ENCODE assay signal across 19 mouse cellular contexts in the genomic region with DNA sequence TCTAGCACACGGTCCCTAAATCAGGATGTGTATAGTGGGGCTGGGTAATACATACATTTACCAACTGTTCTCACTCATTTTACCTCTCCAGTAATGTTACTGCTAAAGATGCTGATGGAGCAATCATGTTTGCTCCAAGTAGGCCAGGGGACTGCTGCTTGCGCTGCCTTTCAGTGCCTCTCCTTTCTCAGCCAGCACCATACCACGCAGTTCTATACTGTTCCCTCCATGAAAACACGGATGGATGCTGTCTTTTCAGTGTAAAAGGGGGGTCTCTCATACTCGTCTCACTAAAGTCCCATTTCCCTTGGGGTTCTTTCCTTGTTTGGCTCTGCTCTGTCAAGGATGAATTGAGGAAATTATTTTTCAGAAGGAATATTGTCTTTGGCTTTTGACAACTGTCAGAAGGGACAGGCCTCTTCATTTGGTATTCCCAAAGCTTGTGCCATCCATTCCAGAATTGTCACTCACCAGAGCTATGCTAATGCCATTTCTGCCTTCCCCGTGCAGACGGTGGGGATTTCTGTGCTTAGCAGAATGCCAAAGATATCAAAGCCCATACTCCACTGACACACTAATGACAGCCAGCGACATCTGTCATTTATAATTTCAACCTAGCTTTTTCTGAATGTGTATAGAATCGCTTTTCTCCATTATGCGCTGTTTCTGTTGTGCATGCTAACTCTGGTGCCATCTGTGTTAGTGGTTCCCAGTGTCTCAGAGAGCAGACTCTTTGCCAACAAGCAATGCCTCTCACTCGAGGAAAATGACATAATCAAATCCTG.
DNase-seq lines count a peak whose midpoint lies in the region; ATAC-seq and TF ChIP-seq lines count a peak whose summit lies in the region.
"Had no signal": no experiment of that assay in that cellular context is flagged by ENCODE, and none has a peak within 500 bp of the region (broad histone marks: within the 10 kb centered on the region; RNA-seq: fewer than 3 reads in every experiment).

No protein-coding gene starts in this region.

- no peak overlapping the region; the same call in 1 of the 2 replicates for H3K9ac ChIP-seq in forebrain, embryonic 13.5 days
- H3K9ac ChIP-seq in forebrain, embryonic 11.5 days (ENCODE audit: low read length), result no peak overlapping the region
- no peak overlapping the region for H3K9ac ChIP-seq in midbrain, embryonic 11.5 days (ENCODE audit: low read length)
- no peak overlapping the region for H3K9ac ChIP-seq in midbrain, postnatal 0 days (replicated peaks; ENCODE audit: low read length, poor library complexity, severe bottlenecking)
- H3K9ac ChIP-seq in hindbrain, embryonic 14.5 days, result no peak overlapping the region
- H3K9ac ChIP-seq: embryonic facial prominence, embryonic 15.5 days; limb, embryonic 12.5 days; liver, embryonic 13.5 days; lung, embryonic 15.5 days; midbrain, embryonic 12.5 days had no signal

- no peak for TF ChIP-seq CTCF in midbrain, postnatal 0 days (IDR thresholded peaks at IDR 0.05)

- no peak overlapping the region for H3K4me3 ChIP-seq in forebrain, embryonic 13.5 days
- no peak overlapping the region for H3K4me3 ChIP-seq in forebrain, embryonic 11.5 days (ENCODE audit: low read depth, low read length)
- no peak overlapping the region for H3K4me3 ChIP-seq in midbrain, embryonic 11.5 days (ENCODE audit: low read depth, low read length)
- no peak overlapping the region for H3K4me3 ChIP-seq in midbrain, postnatal 0 days (ENCODE audit: low read depth, low read length)
- no peak overlapping the region for H3K4me3 ChIP-seq in hindbrain, embryonic 14.5 days (replicated peaks; ENCODE audit: low read length)
- H3K4me3 ChIP-seq: embryonic facial prominence, embryonic 15.5 days; limb, embryonic 12.5 days; liver, embryonic 13.5 days; lung, embryonic 15.5 days; midbrain, embryonic 12.5 days had no signal

- peak overlapping the region; percentile 78 for H3K27ac ChIP-seq in forebrain, embryonic 13.5 days
- H3K27ac ChIP-seq in forebrain, embryonic 11.5 days (ENCODE audit: low read depth, low read length), result no peak overlapping the region
- H3K27ac ChIP-seq in midbrain, embryonic 11.5 days (ENCODE audit: low read depth, low read length), result no peak overlapping the region
- H3K27ac ChIP-seq in midbrain, postnatal 0 days (ENCODE audit: low read depth, low read length), result no peak overlapping the region; the same call in 1 of the 2 replicates
- H3K27ac ChIP-seq in hindbrain, embryonic 14.5 days, result peak overlapping the region; percentile 58; the same call in 1 of the 2 replicates
- H3K27ac ChIP-seq: embryonic facial prominence, embryonic 15.5 days; limb, embryonic 12.5 days; liver, embryonic 13.5 days; lung, embryonic 15.5 days; midbrain, embryonic 12.5 days had no signal

- ATAC-seq in forebrain, embryonic 13.5 days, result peak; percentile 86
- ATAC-seq in forebrain, embryonic 11.5 days (replicated peaks; ENCODE audit: low FRiP score), result no peak
- ATAC-seq in midbrain, embryonic 11.5 days (ENCODE audit: low FRiP score), result no peak
- ATAC-seq in midbrain, postnatal 0 days (ENCODE audit: low FRiP score), result no peak
- 0 out of 2 replicates have a peak, but pooled peaks have one; percentile 42 for ATAC-seq in hindbrain, embryonic 14.5 days (ENCODE audit: low FRiP score)
- 0 out of 2 replicates have a peak, but pooled peaks have one; percentile 2 for ATAC-seq in monocyte, adult 5-6 weeks (replicated peaks; ENCODE audit: insufficient number of reproducible peaks, low FRiP score, low TSS enrichment, poor library complexity, severe bottlenecking)
- no peak for ATAC-seq in CD4-positive, CD25-positive, alpha-beta regulatory T cell, adult 4 months
- ATAC-seq in activated CD4-positive, CD25-positive, alpha-beta regulatory T cell, adult 4 months, result no peak
- ATAC-seq: inflammation-experienced regulatory T-cells, adult 6 months had no signal

- no peaks in the 10 kb centered on the region for H3K4me1 ChIP-seq in forebrain, embryonic 13.5 days
- H3K4me1 ChIP-seq in forebrain, embryonic 11.5 days (replicated peaks; ENCODE audit: control insufficient read depth, insufficient read depth, low read length), result no peaks in the 10 kb centered on the region
- H3K4me1 ChIP-seq in midbrain, embryonic 11.5 days (ENCODE audit: control insufficient read depth, insufficient read depth, low read length), result no peaks in the 10 kb centered on the region
- no peaks in the 10 kb centered on the region for H3K4me1 ChIP-seq in midbrain, postnatal 0 days (ENCODE audit: insufficient read depth, low read length)
- H3K4me1 ChIP-seq in hindbrain, embryonic 14.5 days (replicated peaks; ENCODE audit: control insufficient read depth, insufficient read depth, low read length), result no peaks in the 10 kb centered on the region
- H3K4me1 ChIP-seq: embryonic facial prominence, embryonic 15.5 days; limb, embryonic 12.5 days; liver, embryonic 13.5 days; lung, embryonic 15.5 days; midbrain, embryonic 12.5 days had no signal

- no peaks in the 10 kb centered on the region for H3K27me3 ChIP-seq in forebrain, embryonic 13.5 days
- H3K27me3 ChIP-seq in forebrain, embryonic 11.5 days (ENCODE audit: control insufficient read depth, insufficient read depth, low read length), result no peaks in the 10 kb centered on the region
- no peaks in the 10 kb centered on the region for H3K27me3 ChIP-seq in midbrain, embryonic 11.5 days (ENCODE audit: control insufficient read depth, insufficient read depth, low read length)
- no peaks in the 10 kb centered on the region for H3K27me3 ChIP-seq in midbrain, postnatal 0 days (ENCODE audit: insufficient read depth, low read length)
- H3K27me3 ChIP-seq in hindbrain, embryonic 14.5 days (ENCODE audit: control insufficient read depth, insufficient read depth, low read length), result no peaks in the 10 kb centered on the region
- H3K27me3 ChIP-seq: embryonic facial prominence, embryonic 15.5 days; limb, embryonic 12.5 days; liver, embryonic 13.5 days; lung, embryonic 15.5 days; midbrain, embryonic 12.5 days had no signal

- no peaks in the 10 kb centered on the region for H3K9me3 ChIP-seq in forebrain, embryonic 13.5 days (replicated peaks)
- no peaks in the 10 kb centered on the region for H3K9me3 ChIP-seq in forebrain, embryonic 11.5 days (ENCODE audit: control insufficient read depth, low read length)
- no peaks in the 10 kb centered on the region for H3K9me3 ChIP-seq in midbrain, embryonic 11.5 days (ENCODE audit: control insufficient read depth, low read length)
- H3K9me3 ChIP-seq in midbrain, postnatal 0 days (ENCODE audit: low read length), result no peaks in the 10 kb centered on the region
- no peaks in the 10 kb centered on the region for H3K9me3 ChIP-seq in hindbrain, embryonic 14.5 days (ENCODE audit: control insufficient read depth, low read length)
- H3K9me3 ChIP-seq: embryonic facial prominence, embryonic 15.5 days; limb, embryonic 12.5 days; liver, embryonic 13.5 days; lung, embryonic 15.5 days; midbrain, embryonic 12.5 days had no signal

- 68% methylated on average over 11 of the region's 11 CpGs for WGBS in forebrain, embryonic 13.5 days
- 85% methylated on average over 11 of the region's 11 CpGs for WGBS in forebrain, embryonic 11.5 days
- 86% methylated on average over 11 of the region's 11 CpGs for WGBS in midbrain, embryonic 11.5 days
- WGBS in midbrain, postnatal 0 days, result 59% methylated on average over 11 of the region's 11 CpGs
- WGBS in hindbrain, embryonic 14.5 days, result 51% methylated on average over 11 of the region's 11 CpGs

- H3K4me2 ChIP-seq in forebrain, embryonic 13.5 days, result no peak overlapping the region
- H3K4me2 ChIP-seq in forebrain, embryonic 11.5 days (ENCODE audit: low read depth, low read length, severe bottlenecking), result no peak overlapping the region
- H3K4me2 ChIP-seq in midbrain, embryonic 11.5 days, result no peak overlapping the region
- no peak overlapping the region for H3K4me2 ChIP-seq in midbrain, postnatal 0 days (ENCODE audit: low read depth, low read length, poor library complexity, severe bottlenecking)
- H3K4me2 ChIP-seq in hindbrain, embryonic 14.5 days (replicated peaks), result no peak overlapping the region
- H3K4me2 ChIP-seq: embryonic facial prominence, embryonic 15.5 days; heart, embryonic 11.5 days; limb, embryonic 12.5 days; liver, embryonic 13.5 days; lung, embryonic 15.5 days; midbrain, embryonic 12.5 days had no signal

- DNase-seq in forebrain, embryonic 11.5 days (ENCODE audit: low spot score), result no peak
- DNase-seq in midbrain, embryonic 11.5 days (ENCODE audit: low spot score, missing footprints), result peak; percentile 77
- DNase-seq in midbrain, postnatal 0 days (ENCODE audit: low spot score), result no peak
- DNase-seq in hindbrain, embryonic 14.5 days (ENCODE audit: low spot score), result no peak
- DNase-seq: adrenal gland, postnatal 36 days; heart, postnatal 14 days; kidney, postnatal 36 days; liver, embryonic 13.5 days; lung, postnatal 4 days had no signal

- H3K36me3 ChIP-seq in forebrain, embryonic 13.5 days (ENCODE audit: poor library complexity, severe bottlenecking), result no peaks in the 10 kb centered on the region
- no peaks in the 10 kb centered on the region for H3K36me3 ChIP-seq in forebrain, embryonic 11.5 days (ENCODE audit: control insufficient read depth, insufficient read depth, low read length)
- no peaks in the 10 kb centered on the region for H3K36me3 ChIP-seq in midbrain, embryonic 11.5 days (ENCODE audit: control insufficient read depth, insufficient read depth, low read length)
- no peaks in the 10 kb centered on the region for H3K36me3 ChIP-seq in midbrain, postnatal 0 days (ENCODE audit: insufficient read depth, low read length)
- no peaks in the 10 kb centered on the region for H3K36me3 ChIP-seq in hindbrain, embryonic 14.5 days (replicated peaks; ENCODE audit: control insufficient read depth, insufficient read depth)
- H3K36me3 ChIP-seq: embryonic facial prominence, embryonic 15.5 days; limb, embryonic 12.5 days; liver, embryonic 13.5 days; lung, embryonic 15.5 days; midbrain, embryonic 12.5 days had no signal

Comparison
In these comparisons a context has a peak if more than half of its experiments do, and no peak if none do; other contexts are left out.
1. ATAC-seq: peak in forebrain, embryonic 13.5 days (single experiment), hindbrain, embryonic 14.5 days (single experiment) and monocyte, adult 5-6 weeks (single experiment); none in forebrain, embryonic 11.5 days (single experiment), midbrain, embryonic 11.5 days (single experiment), midbrain, postnatal 0 days (single experiment), CD4-positive, CD25-positive, alpha-beta regulatory T cell, adult 4 months (single experiment) and activated CD4-positive, CD25-positive, alpha-beta regulatory T cell, adult 4 months (single experiment).
2. H3K27ac ChIP-seq: peak in forebrain, embryonic 13.5 days (single experiment) and hindbrain, embryonic 14.5 days (single experiment); none in forebrain, embryonic 11.5 days (single experiment), midbrain, embryonic 11.5 days (single experiment) and midbrain, postnatal 0 days (single experiment).